Mouse (Mus musculus) lung, adult 2 months (tissue): ENCODE data around the gene Xaf1.

Experiments used
- CTCF ChIP-seq: fragments of 200-500 bp; IDR thresholded peaks from 2 replicates; pipeline ENCODE4 v1.5.1; 2011; ENCODE audit warnings: mild to moderate bottlenecking, low read length, control low read depth; ENCODE audit not compliant: insufficient read depth
- POLR2A ChIP-seq: fragments of 200-500 bp; IDR thresholded peaks from 2 replicates; pipeline ENCODE4 v1.6.1; 2011; ENCODE audit warnings: low read depth, mild to moderate bottlenecking, control low read depth, low read length, borderline replicate concordance; ENCODE audit errors: extremely low read depth

GRCm38 (mm10) chr11:72310491-72310890 is 9.1 kb downstream of the Xaf1 start:
- no peak for TF ChIP-seq POLR2A
- no peak for TF ChIP-seq CTCF
